10 mouse cellular contexts compared by ENCODE assay signal in the genomic region with DNA sequence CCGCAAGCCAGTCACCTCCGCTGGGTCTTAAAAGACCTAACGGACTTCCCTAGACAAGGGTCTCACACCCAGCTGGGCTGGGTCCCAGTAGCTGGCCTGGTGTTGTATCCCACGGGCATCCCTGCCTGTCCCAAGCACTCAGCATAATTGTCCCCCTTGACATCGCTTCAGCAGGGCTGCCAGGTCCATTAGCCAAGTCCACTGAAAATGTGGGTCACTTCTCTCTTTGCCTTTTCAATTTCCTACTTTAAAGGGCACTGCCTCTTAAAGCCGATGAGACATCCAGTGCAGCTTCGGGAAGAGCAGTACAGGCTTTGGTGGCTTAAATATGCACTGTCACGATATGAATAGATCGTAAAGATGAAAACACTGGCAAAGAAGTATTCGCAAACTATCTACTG. TPM values are rescaled to one million over a fixed set of nuclear protein-coding genes. Genes with fewer than 3 reads are reported as not detected.
A peak's percentile ranks its signal among the peaks of the same experiment; 100 is the strongest.
DNase-seq lines count a peak whose midpoint lies in the region; ATAC-seq and TF ChIP-seq lines count a peak whose summit lies in the region.
"Had no signal": no experiment of that assay in that cellular context is flagged by ENCODE, and none has a peak within 500 bp of the region (broad histone marks: within the 10 kb centered on the region; RNA-seq: fewer than 3 reads in every experiment).

No protein-coding gene starts in this region.

- no peak for ATAC-seq in heart, postnatal 0 days (ENCODE audit: insufficient read depth, low read depth)
- ATAC-seq in midbrain, embryonic 15.5 days (replicated peaks) = no peak
- no peak for ATAC-seq in erythroblast, adult 5-6 weeks (replicated peaks; ENCODE audit: low FRiP score, poor library complexity, severe bottlenecking)

- DNase-seq in layer of hippocampus, postnatal 10 days (ENCODE audit: low spot score in 2 of 2) = peak; percentile 45 to 62
- DNase-seq in layer of hippocampus, adult 8-10 months (ENCODE audit: low spot score in 2 of 2) = no peak
- peak; percentile 71 for DNase-seq in cerebellum, adult 9-11 months
- DNase-seq in heart, postnatal 0 days (ENCODE audit: low spot score) = no peak
- DNase-seq in urinary bladder, postnatal 25 days (ENCODE audit: low spot score) = no peak
- no peak for DNase-seq in kidney, adult 9 months

- H3K27ac ChIP-seq in heart, postnatal 0 days (ENCODE audit: low read depth) = no peak overlapping the region
- 0 out of 2 replicates have a peak overlapping the region, but pooled peaks have one; percentile 21 for H3K27ac ChIP-seq in midbrain, embryonic 15.5 days
- H3K27ac ChIP-seq: liver, embryonic 15.5 days had no signal

- H3K27me3 ChIP-seq in heart, postnatal 0 days (ENCODE audit: control insufficient read depth, insufficient read depth, low read length) = peaks cover 5% of the 10 kb centered on the region; the same call in 1 of the 2 replicates
- H3K27me3 ChIP-seq in midbrain, embryonic 15.5 days (replicated peaks) = no peaks in the 10 kb centered on the region
- H3K27me3 ChIP-seq: liver, embryonic 15.5 days had no signal

- no peaks in the 10 kb centered on the region for H3K4me1 ChIP-seq in heart, postnatal 0 days (ENCODE audit: control insufficient read depth, insufficient read depth)
- H3K4me1 ChIP-seq in midbrain, embryonic 15.5 days = peaks cover 8% of the 10 kb centered on the region
- H3K4me1 ChIP-seq: liver, embryonic 15.5 days had no signal

- 0 out of 2 replicates have a peak overlapping the region, but pooled peaks have one; percentile 12 for H3K4me2 ChIP-seq in heart, postnatal 0 days (ENCODE audit: low read depth, low read length)
- H3K4me2 ChIP-seq in midbrain, embryonic 15.5 days = peak overlapping the region; percentile 29
- H3K4me2 ChIP-seq: liver, embryonic 15.5 days had no signal

- H3K9ac ChIP-seq in heart, postnatal 0 days (replicated peaks; ENCODE audit: low read depth, low read length) = no peak overlapping the region
- no peak overlapping the region for H3K9ac ChIP-seq in midbrain, embryonic 15.5 days
- H3K9ac ChIP-seq: liver, embryonic 15.5 days had no signal

- H3K4me3 ChIP-seq in heart, postnatal 0 days (ENCODE audit: low read depth, low read length) = no peak overlapping the region
- H3K4me3 ChIP-seq in midbrain, embryonic 15.5 days = no peak overlapping the region
- H3K4me3 ChIP-seq: liver, embryonic 15.5 days had no signal

- TF ChIP-seq CTCF in heart, postnatal 0 days (IDR thresholded peaks at IDR 0.05; ENCODE audit: low read depth) = no peak

- whole genome bisulfite sequencing in heart, postnatal 0 days = 64% methylated on average over 10 of the region's 10 CpGs
- 51% methylated on average over 10 of the region's 10 CpGs for WGBS in midbrain, embryonic 15.5 days

- H3K9me3 ChIP-seq in heart, postnatal 0 days (replicated peaks; ENCODE audit: control insufficient read depth, low read length) = no peaks in the 10 kb centered on the region
- no peaks in the 10 kb centered on the region for H3K9me3 ChIP-seq in midbrain, embryonic 15.5 days
- H3K9me3 ChIP-seq: liver, embryonic 15.5 days had no signal

- H3K36me3 ChIP-seq in heart, postnatal 0 days (replicated peaks; ENCODE audit: control insufficient read depth, insufficient read depth, low read length) = no peaks in the 10 kb centered on the region
- no peaks in the 10 kb centered on the region for H3K36me3 ChIP-seq in midbrain, embryonic 15.5 days (replicated peaks)
- H3K36me3 ChIP-seq: G1E; liver, embryonic 15.5 days had no signal

- TF ChIP-seq EP300 in heart, postnatal 0 days (IDR thresholded peaks at IDR 0.05; ENCODE audit: low read depth) = no peak

RNA-seq across cellular contexts. Expression of a gene that starts 7.6 kb away (rescaled TPM):
- total RNA-seq in layer of hippocampus, postnatal 10 days (2021) = 10 to 100 TPM; 34.0 to 38.9 TPM
- 10 to 100 TPM; 22.5 to 35.1 (median 28.4) TPM for total RNA-seq in layer of hippocampus, adult 8-10 months (2022)
- 2.6 and 19.5 TPM in 2 replicates for total RNA-seq in heart, postnatal 0 days (2014; rRNA removed; ENCODE audit: low replicate concordance)
- 5.7 and 6.6 TPM in 2 replicates for polyA plus RNA-seq in heart, postnatal 0 days (2015; fragmentation: Nextera tagmentation; extraction: Ambion mirVana)
- 36.1 and 38.1 TPM in 2 replicates for polyA plus RNA-seq in midbrain, embryonic 15.5 days (2015; fragmentation: Nextera tagmentation; extraction: Ambion mirVana)
- total RNA-seq in erythroblast, adult 5-6 weeks (2015; ENCODE audit: low replicate concordance) = not detected in 2 replicates
- total RNA-seq in erythroblast, adult 5-6 weeks (2017; ENCODE audit: low replicate concordance) = not detected in 2 replicates
- polyA plus RNA-seq: G1E had no signal

Comparison
In these comparisons a context has a peak if more than half of its experiments do, and no peak if none do; other contexts are left out.
1. DNase-seq: peak in layer of hippocampus, postnatal 10 days (2 of 2) and cerebellum, adult 9-11 months (single experiment); none in layer of hippocampus, adult 8-10 months (0 of 2), heart, postnatal 0 days (single experiment), urinary bladder, postnatal 25 days (single experiment) and kidney, adult 9 months (single experiment).